Mouse (Mus musculus) neural tube, embryonic 14.5 days (tissue): ENCODE measurements around the gene Ghrh. TPM values are rescaled to one million over a fixed set of nuclear protein-coding genes. Genes with fewer than 3 reads are reported as not detected.

Source experiments
- ATAC-seq: fragments of 200-750 bp; cut with Nextera tagmentation; 2 replicates; pipeline ENCODE4 v1.8.0; 2017; ENCODE audit warnings: low read depth, mild to moderate bottlenecking, moderate TSS enrichment, moderate library complexity
- H3K27ac ChIP-seq: fragments of 300-500 bp; sonication (generic); 2 replicates; pipeline ENCODE4 v1.5.1; 2014; ENCODE audit warnings: low read depth, mild to moderate bottlenecking, control low read depth, low read length, moderate library complexity, mixed read lengths
- H3K27me3 ChIP-seq: fragments of 300-500 bp; sonication (generic); 2 replicates; pipeline ENCODE4 v1.6.1; 2014; ENCODE audit warnings: low read length; ENCODE audit not compliant: control insufficient read depth, insufficient read depth
- H3K36me3 ChIP-seq: fragments of 300-500 bp; sonication (generic); 2 replicates; pipeline ENCODE4 v1.6.1; 2014; ENCODE audit warnings: low read length, mixed read lengths; ENCODE audit not compliant: control insufficient read depth, insufficient read depth
- H3K4me1 ChIP-seq: fragments of 300-500 bp; sonication (generic); 2 replicates; pipeline ENCODE4 v1.6.1; 2014; ENCODE audit warnings: low read length; ENCODE audit not compliant: control insufficient read depth, insufficient read depth
- H3K4me2 ChIP-seq: fragments of 300-500 bp; sonication (generic); 2 replicates; pipeline ENCODE4 v1.6.1; 2014; ENCODE audit warnings: mild to moderate bottlenecking, low read depth, low read length, control low read depth
- H3K4me3 ChIP-seq: fragments of 300-500 bp; sonication (generic); 2 replicates; pipeline ENCODE4 v1.5.1; 2014; ENCODE audit warnings: low read depth, low read length, control low read depth, mixed read lengths
- H3K9ac ChIP-seq: fragments of 300-500 bp; sonication (generic); replicated peaks from 2 replicates; pipeline ENCODE4 v1.6.1; 2014; ENCODE audit warnings: low read depth, mild to moderate bottlenecking, control low read depth, low read length, mixed read lengths
- H3K9me3 ChIP-seq: fragments of 300-500 bp; sonication (generic); 2 replicates; pipeline ENCODE4 v1.6.1; 2016; ENCODE audit warnings: low read length; ENCODE audit not compliant: control insufficient read depth
- WGBS: fragments of 180-500 bp; shearing (Covaris S2); extraction: QIAGEN DNeasy Blood & Tissue Kit; methylation state at CpG from one replicate; pipeline ENCODE4 v1.1.7; 2014; 5-methylcytosine and 5-hydroxymethylcytosine counted together
- polyA plus RNA-seq: library from polyadenylated mRNA; unstranded; fragments of >200 nt; fragmentation: Nextera tagmentation; extraction: Ambion mirVana; gene quantifications from 2 replicates; pipeline ENCODE4 v1.2.1, GENCODE M21; 2014

Ghrh gene
- polyA plus RNA-seq, 1 experiment from 2014 or later, result not detected

GRCm38 (mm10) chr2:157340221-157340741 lies 7.0 kb downstream of the Ghrh start:
- peak overlapping the region; percentile 86 for H3K27ac ChIP-seq
- WGBS, result 15% methylated on average over 7 of the region's 7 CpGs
- no peaks in the 10 kb centered on the region for H3K36me3 ChIP-seq
- H3K9ac ChIP-seq, result 0 out of 2 replicates have a peak overlapping the region, but pooled peaks have one; percentile 16
- ATAC-seq, result peak; percentile 81
- no peaks in the 10 kb centered on the region for H3K9me3 ChIP-seq
- H3K4me1 ChIP-seq, result peaks cover 20% of the 10 kb centered on the region
- no peak overlapping the region for H3K4me2 ChIP-seq
- H3K27me3 ChIP-seq, result no peaks in the 10 kb centered on the region
- H3K4me3 ChIP-seq, result no peak overlapping the region

GRCm38 (mm10) chr2:157339532-157339931 lies 7.8 kb downstream of the Ghrh start:
- H3K9ac ChIP-seq, result 0 out of 2 replicates have a peak overlapping the region, but pooled peaks have one; percentile 16
- no peaks in the 10 kb centered on the region for H3K9me3 ChIP-seq
- no peaks in the 10 kb centered on the region for H3K27me3 ChIP-seq
- WGBS, result 78% methylated on average over 7 of the region's 7 CpGs
- no peak overlapping the region for H3K4me2 ChIP-seq
- peak overlapping the region; percentile 86 for H3K27ac ChIP-seq
- H3K4me1 ChIP-seq, result peaks cover 20% of the 10 kb centered on the region
- H3K4me3 ChIP-seq, result no peak overlapping the region
- no peak for ATAC-seq
- no peaks in the 10 kb centered on the region for H3K36me3 ChIP-seq

GRCm38 (mm10) chr2:157338663-157339062 lies 8.6 kb downstream of the Ghrh start:
- no peak overlapping the region for H3K27ac ChIP-seq
- WGBS, result 35% methylated on average over 5 of the region's 5 CpGs
- peaks cover 20% of the 10 kb centered on the region for H3K4me1 ChIP-seq
- H3K4me2 ChIP-seq, result no peak overlapping the region
- H3K9ac ChIP-seq, result no peak overlapping the region
- H3K4me3 ChIP-seq, result no peak overlapping the region
- no peaks in the 10 kb centered on the region for H3K36me3 ChIP-seq
- no peaks in the 10 kb centered on the region for H3K9me3 ChIP-seq
- ATAC-seq, result no peak
- H3K27me3 ChIP-seq, result no peaks in the 10 kb centered on the region

GRCm38 (mm10) chr2:157332059-157332458 lies 15.2 kb downstream of the Ghrh start:
- Histone ChIP-seq H3K27me3 (no peaks in the 10 kb centered on the region), H3K27ac (no peak overlapping the region; the same call in 1 of the 2 replicates)
- no peak for ATAC-seq

GRCm38 (mm10) chr2:157328570-157328969 lies 18.7 kb downstream of the Ghrh start:
- 6% methylated on average over 11 of the region's 11 CpGs for WGBS
- Histone ChIP-seq H3K27ac (no peak overlapping the region), H3K4me2 (no peak overlapping the region), H3K9ac (no peak overlapping the region), H3K9me3 (no peaks in the 10 kb centered on the region), H3K27me3 (no peaks in the 10 kb centered on the region), H3K36me3 (peaks cover 9% of the 10 kb centered on the region), H3K4me1 (peaks cover 14% of the 10 kb centered on the region; the same call in 1 of the 2 replicates), H3K4me3 (no peak overlapping the region)
- peak; percentile 57; the same call in 1 of the 2 replicates for ATAC-seq

More at GRCm38 (mm10) chr2:157332059-157332458, 15.2 kb downstream of the Ghrh start:
- Histone ChIP-seq H3K4me1 (peaks cover 14% of the 10 kb centered on the region; the same call in 1 of the 2 replicates), H3K4me3 (no peak overlapping the region), H3K9me3 (no peaks in the 10 kb centered on the region), H3K9ac (no peak overlapping the region), H3K4me2 (no peak overlapping the region), H3K36me3 (no peaks in the 10 kb centered on the region)
- 56% methylated on average over 5 of the region's 5 CpGs for WGBS

- Histone ChIP-seq H3K9ac (no peak overlapping the region), H3K36me3 (peaks cover 14% of the 10 kb centered on the region), H3K9me3 (no peaks in the 10 kb centered on the region), H3K4me1 (peaks cover 14% of the 10 kb centered on the region; the same call in 1 of the 2 replicates), H3K4me2 (no peak overlapping the region), H3K4me3 (no peak overlapping the region), H3K27me3 (no peaks in the 10 kb centered on the region), H3K27ac (no peak overlapping the region; the same call in 1 of the 2 replicates)
- no peak for ATAC-seq
- WGBS, result 18% methylated on average over 5 of the region's 5 CpGs
These were observed 19.2 kb downstream of the Ghrh start for GRCm38 (mm10) chr2:157328106-157328505.

- no peaks in the 10 kb centered on the region for H3K27me3 ChIP-seq
- no peak overlapping the region for H3K27ac ChIP-seq
- no peak overlapping the region for H3K9ac ChIP-seq
- no peak overlapping the region for H3K4me2 ChIP-seq
- H3K36me3 ChIP-seq, result peaks cover 26% of the 10 kb centered on the region
- WGBS, result 91% methylated on average over 2 of the region's 2 CpGs
- H3K4me3 ChIP-seq, result no peak overlapping the region
- ATAC-seq, result no peak
- peaks cover 18% of the 10 kb centered on the region; the same call in 1 of the 2 replicates for H3K4me1 ChIP-seq
- no peaks in the 10 kb centered on the region for H3K9me3 ChIP-seq
These were observed 22.1 kb downstream of the Ghrh start for GRCm38 (mm10) chr2:157325238-157325637.

- no peak for ATAC-seq
- Histone ChIP-seq H3K9me3 (no peaks in the 10 kb centered on the region), H3K27ac (0 out of 2 replicates have a peak overlapping the region, but pooled peaks have one; percentile 39), H3K27me3 (no peaks in the 10 kb centered on the region), H3K9ac (no peak overlapping the region), H3K4me2 (no peak overlapping the region), H3K4me1 (0 out of 2 replicates have a peak, but pooled peaks cover 5% of the 10 kb centered on the region), H3K36me3 (peaks cover 30% of the 10 kb centered on the region), H3K4me3 (no peak overlapping the region)
- WGBS, result 68% methylated on average over 5 of the region's 5 CpGs
These were observed 25.1 kb downstream of the Ghrh start for GRCm38 (mm10) chr2:157322029-157322766.

GRCm38 (mm10) chr2:157320886-157321285 lies 26.4 kb downstream of the Ghrh start:
- Histone ChIP-seq H3K36me3 (peaks cover 37% of the 10 kb centered on the region), H3K4me2 (no peak overlapping the region), H3K27ac (0 out of 2 replicates have a peak overlapping the region, but pooled peaks have one; percentile 12), H3K9ac (no peak overlapping the region), H3K27me3 (no peaks in the 10 kb centered on the region), H3K9me3 (no peaks in the 10 kb centered on the region), H3K4me3 (no peak overlapping the region), H3K4me1 (0 out of 2 replicates have a peak, but pooled peaks cover 5% of the 10 kb centered on the region)
- no peak for ATAC-seq
- 52% methylated on average over 5 of the region's 5 CpGs for WGBS
